Mouse (Mus musculus) frontal cortex, adult 2 months (tissue): Measurements from ENCODE around the gene Ngp. TPM values are rescaled to one million over a fixed set of nuclear protein-coding genes. Genes with fewer than 3 reads are reported as not detected.
"Not testable (repeated sequence)": the region's sequence is repeated elsewhere in the genome, so short reads cannot be mapped to it uniquely, and the experiment has no call there.

Experiments
- DNase-seq, 2 experiments: peaks; one replicate each; pipeline ENCODE4 v3.0.0; 2022; ENCODE audit warnings: low spot score in 1 of 2; ENCODE audit errors: extremely low spot score in 1 of 2
- polyA plus RNA-seq: library from polyadenylated mRNA; depleted of rRNA; stranded (reverse); fragments of >200 nt; gene quantifications from 2 replicates; pipeline ENCODE4 v1.2.3, GENCODE M21; 2012; rRNA removed

The Ngp gene
- polyA plus RNA-seq, result 0.10 and 0.78 TPM in 2 replicates

DNA sequence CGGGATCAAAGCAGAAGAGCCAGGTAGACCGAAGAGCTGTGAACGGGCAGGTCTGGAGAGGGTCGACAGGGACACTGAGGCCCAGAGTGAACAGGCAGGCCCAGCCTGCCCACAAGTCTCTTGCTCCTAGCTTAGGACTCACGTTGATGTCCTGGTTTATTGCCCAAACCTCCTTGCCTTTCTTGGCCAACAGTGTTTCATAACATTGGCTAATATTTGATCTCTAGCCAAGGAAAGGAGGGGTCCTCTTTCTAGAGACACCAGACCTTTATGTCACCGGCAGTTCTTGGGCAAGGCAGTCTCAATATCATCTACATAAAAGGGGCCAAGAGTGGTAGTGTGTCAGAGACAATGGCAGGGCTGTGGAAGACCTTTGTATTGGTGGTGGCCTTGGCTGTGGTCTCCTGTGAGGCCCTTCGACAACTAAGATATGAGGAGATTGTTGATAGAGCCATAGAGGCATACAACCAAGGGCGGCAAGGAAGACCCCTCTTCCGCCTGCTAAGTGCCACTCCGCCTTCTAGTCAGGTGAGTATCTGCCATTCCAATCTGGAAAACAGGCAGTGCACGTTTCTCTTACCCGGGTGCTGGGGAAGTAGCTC, at the start of gene Ngp:
Gene Ngp (plus strand): TSS at position 237 of the 602 bp plus-strand sequence.
- no peak for DNase-seq

DNA sequence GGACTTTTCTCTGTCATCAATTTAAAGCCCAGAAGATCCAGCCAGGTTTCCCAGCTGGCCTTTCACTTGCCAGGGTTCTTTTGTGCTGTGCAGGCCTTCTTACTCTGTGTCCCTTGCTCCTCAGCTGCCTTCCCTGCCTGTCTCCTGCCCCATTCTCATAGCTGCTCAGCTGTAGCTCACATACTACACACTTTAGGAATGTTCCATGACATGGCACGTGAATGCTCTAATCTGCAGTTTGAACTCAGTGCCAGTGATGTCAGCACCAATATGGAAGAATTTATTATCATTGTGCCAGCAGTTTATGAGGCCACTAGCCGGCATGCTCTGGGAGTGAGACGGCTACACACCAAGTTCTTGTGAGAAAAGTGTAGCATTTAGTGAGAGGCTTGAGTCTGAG, 49.7 kb upstream of the Ngp start:
- DNase-seq, result no peak

DNA sequence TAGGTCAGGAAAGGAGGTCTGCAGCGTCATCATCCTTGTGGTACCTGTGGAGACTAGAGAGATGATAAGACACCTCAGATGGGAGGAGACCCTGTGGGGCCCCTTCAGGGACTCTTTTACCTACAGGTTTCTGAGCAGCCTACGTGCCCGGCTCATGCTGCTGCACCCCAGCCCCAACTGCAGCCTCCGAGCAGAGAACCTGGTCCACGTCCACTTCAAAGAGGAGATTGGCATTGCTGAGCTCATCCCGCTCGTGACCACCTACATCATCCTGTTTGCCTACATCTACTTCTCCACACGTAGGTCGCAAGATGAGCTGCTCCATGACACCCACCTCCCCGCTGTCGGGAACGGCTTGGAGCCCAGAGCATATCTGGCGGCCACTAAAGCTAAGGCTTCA, 45.7 kb upstream of the Ngp start:
- DNase-seq, result no peak

DNA sequence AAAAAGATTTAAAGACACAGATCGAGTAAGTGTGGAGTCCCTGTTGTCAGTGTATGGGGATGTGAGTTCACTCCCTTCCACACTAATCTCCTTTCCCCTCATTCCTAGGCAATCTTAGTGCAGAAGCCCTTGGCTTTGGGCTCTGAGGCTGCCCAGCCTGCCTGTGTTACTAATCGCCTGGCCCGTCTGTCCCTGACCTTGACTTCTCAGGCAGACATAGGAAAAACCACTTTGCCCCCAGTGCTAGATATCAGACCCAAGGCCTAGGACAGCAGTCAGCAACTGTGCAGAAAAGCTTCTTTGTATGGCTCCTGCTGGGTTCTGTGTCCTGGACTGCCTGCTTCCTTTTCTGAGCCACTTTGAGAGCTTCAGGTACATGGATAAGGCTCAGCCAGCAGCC, 43.9 kb upstream of the Ngp start:
- DNase-seq, result no peak

DNA sequence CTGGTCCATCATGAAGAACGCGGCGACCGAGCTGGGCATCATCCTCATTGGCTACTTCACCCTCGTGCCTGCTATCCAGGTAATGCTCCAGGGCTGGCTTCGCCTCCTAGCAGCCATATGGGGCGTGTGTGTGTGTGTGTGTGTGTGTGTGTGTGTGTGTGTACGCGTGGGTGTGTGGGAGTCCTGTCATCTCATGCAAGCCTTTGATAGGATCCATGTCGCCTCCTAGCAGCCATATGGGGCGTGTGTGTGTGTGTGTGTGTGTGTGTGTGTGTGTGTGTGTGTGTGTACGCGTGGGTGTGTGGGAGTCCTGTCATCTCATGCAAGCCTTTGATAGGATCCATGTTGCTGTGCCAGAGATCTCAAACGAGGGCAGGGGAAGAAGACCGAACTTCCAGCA, 41.9 kb upstream of the Ngp start:
- peak in 1 of 2 experiments; percentile 39 for DNase-seq

DNA sequence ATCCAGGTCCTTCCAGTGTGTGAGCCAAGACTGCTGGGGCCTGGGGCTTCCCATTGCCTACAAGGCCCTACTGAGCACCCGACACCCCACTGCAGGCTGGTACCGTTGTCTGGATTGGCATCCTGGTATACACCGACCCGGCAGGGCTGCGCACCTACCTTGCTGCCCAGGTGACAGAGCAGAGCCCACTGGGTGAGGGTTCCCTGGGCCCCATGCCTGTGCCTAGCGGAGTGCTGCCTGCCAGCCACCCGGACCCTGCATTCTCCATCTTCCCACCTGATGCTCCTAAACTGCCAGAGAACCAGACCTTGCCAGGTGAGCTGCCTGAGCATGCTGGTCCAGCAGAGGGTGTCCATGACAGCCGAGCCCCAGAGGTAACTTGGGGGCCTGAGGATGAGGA, 40.2 kb upstream of the Ngp start:
- no peak for DNase-seq

DNA sequence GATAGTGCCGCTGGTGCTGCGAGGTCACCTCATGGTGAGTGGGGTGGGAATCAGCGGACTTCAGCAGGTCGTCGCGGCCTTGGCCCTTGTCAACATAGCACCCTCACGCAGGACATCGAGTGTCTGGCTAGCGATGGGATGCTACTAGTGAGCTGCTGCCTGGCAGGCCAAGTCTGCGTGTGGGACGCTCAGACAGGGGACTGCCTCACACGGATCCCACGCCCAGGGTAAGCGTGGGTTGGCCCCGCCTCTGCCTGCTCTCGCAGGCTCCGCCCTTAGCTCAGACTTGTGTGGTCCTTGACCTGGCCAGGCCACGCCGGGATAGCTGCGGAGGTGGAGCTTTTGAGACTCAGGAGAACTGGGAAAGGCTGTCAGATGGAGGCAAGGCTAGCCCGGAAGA, 38.9 kb upstream of the Ngp start:
- no peak for DNase-seq

DNA sequence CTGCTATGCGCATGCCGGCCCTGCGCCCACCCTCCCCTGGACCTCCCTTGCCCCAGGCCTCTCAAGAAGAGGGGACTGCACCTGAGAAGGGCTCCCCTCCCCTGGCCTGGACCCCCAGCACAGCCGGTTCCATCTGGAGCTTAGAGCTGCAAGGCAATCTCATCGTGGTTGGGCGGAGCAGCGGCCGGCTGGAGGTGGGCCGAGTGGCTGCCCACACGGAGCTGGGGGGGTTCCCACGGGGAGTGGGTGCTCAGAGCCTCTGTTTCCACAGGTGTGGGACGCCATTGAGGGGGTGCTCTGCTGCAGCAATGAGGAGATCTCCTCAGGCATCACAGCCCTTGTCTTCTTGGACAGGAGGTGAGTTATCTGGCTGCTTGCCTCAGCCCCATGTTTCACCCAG, 38.3 kb upstream of the Ngp start:
- no peak for DNase-seq

DNA sequence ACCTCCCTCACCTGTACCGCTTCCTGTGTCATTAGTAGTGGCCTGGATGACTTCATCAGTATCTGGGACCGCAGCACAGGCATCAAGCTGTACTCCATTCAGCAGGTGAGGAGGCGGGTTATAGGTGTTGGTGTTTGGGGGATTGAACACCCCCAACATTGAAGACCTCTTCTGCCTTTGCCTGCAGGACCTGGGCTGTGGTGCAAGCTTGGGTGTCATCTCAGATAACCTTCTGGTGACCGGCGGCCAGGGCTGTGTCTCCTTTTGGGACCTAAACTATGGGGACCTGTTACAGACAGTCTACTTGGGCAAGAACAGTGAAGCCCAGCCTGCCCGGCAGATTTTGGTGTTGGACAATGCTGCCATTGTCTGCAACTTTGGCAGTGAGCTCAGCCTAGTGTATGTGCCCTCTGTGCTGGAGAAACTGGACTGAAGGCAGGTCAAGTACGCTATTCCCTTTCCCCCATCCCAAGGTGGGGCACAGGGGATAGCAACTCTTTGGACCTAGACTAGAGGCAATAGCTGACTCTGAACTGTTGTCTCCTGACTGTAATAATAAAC, 35.1 kb upstream of the Ngp start:
- no peak for DNase-seq

DNA sequence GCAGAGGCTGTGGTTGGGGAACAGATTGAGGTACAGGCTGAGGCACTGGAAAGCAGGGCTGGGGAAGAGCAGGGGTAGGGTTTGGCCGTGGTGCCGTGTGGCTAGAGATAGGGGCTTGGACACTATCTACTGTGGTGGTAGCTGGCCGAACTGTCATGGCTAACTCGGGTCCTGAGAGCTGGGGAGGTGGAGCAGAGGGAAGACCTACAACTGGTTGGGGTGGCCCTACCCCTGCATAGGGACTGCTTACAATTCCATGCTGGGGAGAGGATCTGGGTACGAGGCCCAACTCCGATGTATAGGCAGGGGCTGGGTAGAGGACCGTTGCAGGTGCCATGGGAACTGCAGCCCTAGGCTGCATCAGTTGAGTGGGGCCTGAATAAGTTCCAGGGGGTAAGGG, 31.5 kb upstream of the Ngp start:
- no peak for DNase-seq

DNA sequence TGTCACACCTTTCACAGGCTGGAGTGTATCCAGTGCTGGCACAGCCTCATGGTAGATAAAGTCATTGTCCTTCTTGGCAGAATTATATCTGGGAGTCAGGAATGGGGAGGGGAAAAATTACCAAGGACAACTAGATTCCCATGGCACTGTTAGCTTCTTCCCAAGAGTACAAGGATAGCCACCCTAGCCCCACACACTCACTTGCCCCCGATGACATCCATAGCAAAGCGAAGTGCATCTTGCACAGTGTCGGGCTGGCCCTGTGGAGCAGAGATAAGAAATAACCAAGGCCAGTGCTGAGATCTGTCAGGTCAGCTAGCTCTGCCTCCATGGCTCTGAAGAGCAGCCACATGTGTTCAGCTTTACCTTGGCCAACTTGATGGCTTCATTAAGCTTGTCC, 28.7 kb upstream of the Ngp start:
- no peak for DNase-seq

DNA sequence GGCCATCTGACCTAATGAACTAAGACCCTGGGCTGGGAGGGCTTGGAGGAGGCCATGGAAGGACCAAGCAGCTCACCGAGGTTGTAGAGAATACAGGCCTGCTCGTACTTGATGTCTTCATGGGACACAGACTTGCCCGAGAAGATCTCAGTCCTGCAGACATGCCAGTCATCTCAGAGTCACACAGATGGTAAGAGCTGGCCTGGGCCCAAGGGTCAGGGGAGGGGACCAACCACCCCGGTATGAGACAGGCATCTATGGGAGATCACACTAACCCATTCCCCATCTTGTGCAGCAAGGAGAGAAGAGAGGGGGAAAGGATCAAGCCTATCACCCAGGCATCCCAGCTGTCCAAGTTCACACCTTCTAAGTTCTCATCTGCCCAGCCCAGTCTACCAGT, 26.3 kb upstream of the Ngp start:
- no peak for DNase-seq

DNA sequence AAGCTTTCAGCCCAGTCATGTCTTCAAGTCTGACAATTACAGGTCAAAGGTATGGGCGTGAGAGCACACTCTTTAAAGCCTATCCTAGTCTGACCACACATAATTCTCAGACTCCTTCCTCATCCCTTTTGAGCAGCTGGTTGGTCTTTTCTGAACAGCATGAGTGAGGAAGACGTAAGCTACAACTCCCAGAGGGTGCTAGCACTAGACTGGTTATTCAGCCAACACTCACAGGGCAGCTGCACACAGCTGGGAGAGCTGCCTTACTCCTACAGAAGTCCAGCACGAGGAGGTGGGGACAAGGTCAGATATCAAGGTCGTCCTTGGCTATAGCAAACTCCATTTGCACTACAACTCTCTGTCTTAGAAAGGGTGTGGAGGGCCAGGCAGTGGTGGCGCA, 18.9 kb upstream of the Ngp start:
- DNase-seq, result no peak

DNA sequence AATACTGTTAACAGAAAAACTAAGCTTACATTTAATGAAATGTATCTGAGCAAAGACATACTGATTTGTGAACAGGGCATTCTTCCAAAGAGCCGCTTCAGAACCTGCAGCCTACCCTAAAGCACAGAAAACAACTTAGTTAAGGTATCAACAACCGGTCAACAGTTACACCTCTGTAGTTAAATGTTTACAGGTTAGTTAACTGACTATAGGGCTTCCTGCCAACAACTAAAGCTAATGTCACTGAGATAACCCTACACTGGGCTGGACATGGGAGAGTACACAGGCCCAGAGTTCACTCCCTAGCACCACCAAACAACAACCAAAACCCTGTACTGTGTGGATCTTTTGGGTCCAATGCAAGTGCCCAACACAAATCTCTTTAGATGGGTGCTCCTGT, 16.8 kb upstream of the Ngp start:
- DNase-seq, result no peak

DNA sequence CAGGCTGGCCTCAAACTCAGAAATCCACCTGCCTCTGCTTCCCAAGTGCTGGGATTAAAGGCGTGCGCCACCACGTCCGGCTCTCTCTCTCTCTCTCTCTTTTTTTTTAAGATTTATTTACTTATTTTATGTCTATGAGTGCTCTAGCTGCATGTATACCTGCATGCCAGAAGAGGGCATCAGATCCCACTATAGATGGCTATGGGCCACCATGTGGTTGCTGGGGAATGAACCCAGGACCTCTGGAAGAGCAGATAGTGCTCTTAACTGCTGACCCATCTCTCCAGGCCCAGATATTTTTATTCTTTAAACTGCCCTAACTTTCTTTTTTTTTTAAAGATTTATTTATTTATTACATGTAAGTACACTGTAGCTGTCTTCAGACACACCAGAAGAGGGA, 16.3 kb upstream of the Ngp start:
- DNase-seq, result not testable (repeated sequence)

DNA sequence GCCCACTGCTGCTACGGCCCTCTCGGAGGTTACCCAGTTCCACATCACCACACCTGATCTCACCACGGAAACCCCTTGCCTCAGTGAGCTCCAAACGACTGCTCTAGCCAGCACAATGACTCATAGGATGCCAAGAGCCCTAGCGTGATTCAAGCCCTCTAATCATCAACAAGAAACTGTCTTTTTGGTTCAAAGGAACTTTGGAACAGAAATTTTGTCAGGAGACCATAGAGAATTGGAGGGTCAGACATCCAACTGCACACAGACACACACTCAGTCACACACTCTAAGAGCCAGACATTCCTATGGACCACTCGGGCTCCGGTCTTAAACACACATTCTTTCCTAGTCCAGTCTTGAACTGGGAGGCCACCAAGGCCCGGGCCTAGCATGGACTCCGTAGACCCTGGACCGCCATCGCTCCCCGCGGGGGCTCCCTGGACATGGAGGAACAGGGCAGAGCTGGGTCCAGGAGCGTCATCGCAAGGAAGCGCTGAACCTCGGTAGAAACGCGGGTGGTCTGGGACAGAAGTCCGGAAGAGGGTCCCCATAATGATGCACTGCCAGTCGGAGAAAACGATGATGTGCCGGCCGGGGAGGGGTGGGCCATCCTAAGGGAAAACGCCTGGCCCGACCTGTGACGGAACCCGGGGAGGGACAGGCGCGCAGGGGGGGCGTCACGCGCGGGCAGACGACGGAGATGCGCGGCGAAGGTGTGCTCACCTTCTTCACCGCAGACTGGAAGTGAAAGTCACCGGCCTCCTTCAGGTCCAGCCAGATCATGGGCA, 12.0 kb upstream of the Ngp start:
- no peak for DNase-seq

DNA sequence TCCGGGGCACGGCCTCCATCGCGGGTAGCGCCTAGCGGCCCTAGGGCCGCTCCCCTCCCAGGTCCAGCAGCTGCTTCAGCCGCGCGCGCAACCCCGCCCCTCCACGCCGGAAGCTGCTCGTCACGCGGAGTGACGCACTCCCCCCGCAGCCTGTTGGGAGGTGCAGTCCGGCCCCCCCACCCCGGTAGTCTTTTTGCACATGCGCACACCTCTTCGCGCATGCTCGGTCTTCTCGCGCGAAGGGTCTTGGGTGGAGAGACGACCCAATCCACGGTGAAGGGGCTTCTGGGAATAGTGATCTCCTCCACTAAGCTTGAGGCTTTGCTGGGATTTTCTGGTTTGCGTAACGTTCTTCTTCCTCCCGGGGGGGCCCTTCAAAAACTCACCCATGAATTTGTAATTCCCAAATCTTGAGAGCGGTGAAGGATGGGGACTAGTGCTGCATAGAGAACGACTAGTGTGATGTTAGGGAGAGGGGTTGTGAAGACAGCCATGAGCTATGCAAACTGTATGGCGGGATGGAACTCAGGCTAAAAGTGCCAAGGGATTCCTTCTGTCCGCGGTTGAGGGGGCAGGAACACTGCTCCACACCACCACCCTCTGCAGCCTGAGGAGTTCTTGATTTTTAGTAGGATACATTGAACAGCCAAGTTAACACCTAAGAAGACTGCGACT, 11.3 kb upstream of the Ngp start, which contains the start of gene Ptpn23:
Gene Ptpn23 (minus strand): TSS at position 115 of the 675 bp plus-strand sequence.
- peak; percentile 88 to 95 for DNase-seq

DNA sequence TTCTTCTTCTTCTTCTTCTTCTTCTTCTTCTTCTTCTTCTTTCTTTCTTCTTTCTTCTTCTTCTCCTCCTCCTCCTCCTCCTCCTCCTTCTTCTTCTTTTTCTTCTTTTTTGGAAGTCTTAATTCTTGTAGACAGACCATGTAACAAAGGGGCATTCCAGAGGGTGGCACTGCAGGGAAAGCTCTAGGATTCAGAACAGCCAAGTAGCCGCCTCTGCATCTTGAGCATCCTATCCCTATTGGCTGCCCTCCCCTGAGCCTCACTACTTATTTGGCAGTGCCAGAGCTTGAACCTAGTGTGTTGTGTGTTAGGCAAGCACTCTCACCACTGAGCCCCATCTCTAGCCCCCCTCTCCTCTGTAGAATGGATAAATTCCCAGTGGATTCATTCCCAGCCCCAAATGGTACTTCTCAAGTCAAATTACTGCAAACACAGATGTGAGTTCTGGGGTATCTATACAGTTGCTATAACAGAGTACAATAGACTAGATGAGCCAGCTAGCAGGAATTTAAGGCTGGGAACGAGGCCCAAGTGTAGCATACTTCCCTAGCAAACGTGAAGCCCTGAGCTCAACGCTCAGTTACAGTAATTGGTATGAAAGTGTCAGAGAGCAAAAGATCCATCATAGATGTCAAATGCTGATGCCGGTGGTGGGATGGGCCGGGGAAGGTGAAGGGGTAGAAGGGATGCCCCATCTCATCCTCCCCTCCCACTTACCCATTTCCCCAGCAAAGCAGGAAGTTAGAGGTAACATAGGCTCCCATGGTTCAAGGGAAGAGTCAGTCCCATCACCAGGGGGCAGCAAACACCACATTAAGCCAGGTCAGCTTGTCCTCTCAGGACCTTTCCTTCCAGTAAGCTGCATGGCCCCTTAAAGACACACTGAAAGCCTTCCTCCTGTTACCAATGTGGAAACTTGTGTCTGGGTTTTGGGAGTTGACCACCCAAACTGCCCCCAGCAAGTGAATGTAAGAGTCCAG, 8.3 kb upstream of the Ngp start:
- peak; percentile 63 to 89 for DNase-seq

DNA sequence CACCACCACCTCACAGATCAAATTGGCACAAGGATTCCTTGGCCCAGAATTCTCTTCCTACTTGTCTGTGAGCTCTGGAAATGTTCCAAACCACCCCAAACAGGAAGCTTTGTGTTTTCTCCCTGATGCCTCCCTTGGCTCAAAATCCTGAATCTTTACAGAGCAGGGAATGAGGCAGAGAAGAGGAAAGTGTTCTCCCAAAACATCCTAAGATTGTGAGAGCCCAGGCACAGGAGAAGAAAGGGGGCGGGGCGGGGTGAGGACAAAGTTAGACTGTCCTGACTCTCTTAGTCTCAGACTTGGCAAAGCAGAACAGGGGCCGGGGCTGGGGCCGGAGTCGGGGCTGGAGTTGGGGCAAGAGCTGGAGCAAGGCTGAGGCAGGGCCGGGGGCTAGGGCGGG, 6.6 kb upstream of the Ngp start:
- DNase-seq, result peak in 1 of 2 experiments; percentile 36

DNA sequence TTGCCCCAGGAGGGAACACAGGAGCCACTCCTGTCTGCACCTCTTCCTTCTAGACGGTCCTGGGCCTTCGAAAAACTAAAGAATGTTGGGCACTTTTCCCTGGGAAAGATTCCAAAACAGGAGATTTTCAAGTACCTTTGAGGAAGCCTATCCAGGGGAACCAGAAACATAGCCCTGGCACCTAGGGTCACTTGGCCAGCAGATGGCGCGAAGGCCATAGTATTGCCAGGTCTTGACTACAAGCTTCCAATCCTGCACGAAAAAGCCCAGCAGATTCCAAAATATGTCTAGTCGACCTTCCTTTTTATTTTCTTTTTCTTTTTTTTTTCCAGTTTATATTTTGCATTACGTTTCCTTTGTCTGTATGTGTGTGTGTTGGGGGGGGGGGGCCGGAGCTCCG, 5.8 kb upstream of the Ngp start:
- DNase-seq, result no peak
